Mouse (Mus musculus) midbrain, embryonic 10.5 days (tissue): Measurements from ENCODE around the gene Prlhr. TPM values are rescaled to one million over a fixed set of nuclear protein-coding genes. Genes with fewer than 3 reads are reported as not detected.

ENCODE experiments used
- polyA plus RNA-seq: library from polyadenylated mRNA; unstranded; fragments of >200 nt; fragmentation: Nextera tagmentation; extraction: Ambion mirVana; gene quantifications from 2 replicates; pipeline ENCODE4 v1.2.1, GENCODE M21; 2016

The Prlhr gene
- polyA plus RNA-seq, 1 experiment from 2014 or later, result not detected

Other genes with a start within 250 kb of the Prlhr start
- gene Fam204a, start 241.6 kb downstream of the Prlhr start, polyA plus RNA-seq, result 59.2 and 66.6 TPM in 2 replicates
- gene Cacul1, start 112.7 kb upstream of the Prlhr start, polyA plus RNA-seq, result 23.4 and 26.0 TPM in 2 replicates